Mouse (Mus musculus): ENCODE results near the gene Lin7a. TPM values are rescaled to one million over a fixed set of nuclear protein-coding genes. Genes with fewer than 3 reads are reported as not detected.
A peak's percentile ranks its signal among the peaks of the same experiment; 100 is the strongest.

The Lin7a gene
- polyA plus RNA-seq, 1 experiment = 1.5 TPM

DNA sequence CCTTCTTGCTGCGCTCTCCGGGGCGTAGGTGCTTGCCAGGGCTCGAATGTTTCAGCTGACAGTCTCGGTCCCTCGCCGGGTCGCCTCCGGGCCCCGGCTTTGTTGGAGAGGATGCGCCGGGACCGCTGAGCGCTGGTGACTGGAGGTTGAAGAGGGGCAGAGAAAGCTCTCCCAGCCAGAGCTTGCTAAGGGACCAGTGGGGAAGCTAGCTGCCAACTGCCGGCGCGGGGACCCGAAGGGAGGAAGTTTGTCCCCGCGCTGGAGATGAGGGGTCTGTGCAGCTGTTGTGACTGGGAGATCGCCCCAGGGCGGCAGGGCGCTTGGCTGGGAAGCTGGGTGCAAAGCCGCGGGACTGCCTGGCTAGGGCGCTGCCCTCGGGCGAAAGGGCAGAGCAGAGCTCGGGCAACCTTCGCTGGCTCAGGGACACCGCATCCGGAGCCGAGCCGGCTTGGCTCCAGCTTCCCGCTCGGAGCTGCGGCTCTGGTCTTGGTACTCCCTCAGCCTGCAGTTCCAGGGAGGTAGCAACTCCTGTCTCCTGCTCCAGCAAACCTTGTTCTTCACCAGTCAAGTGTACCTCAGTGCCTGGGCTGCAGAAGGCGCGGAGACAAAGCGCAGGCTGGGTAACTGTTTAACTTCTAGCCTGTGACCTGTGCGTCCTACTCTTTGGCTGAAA lies 781 bp downstream of the Lin7a start:
- no peaks in the 10 kb centered on the region for H3K4me1 ChIP-seq (ENCODE audit: control insufficient read depth, insufficient read depth, low read length)
- TF ChIP-seq POLR2A (IDR thresholded peaks at IDR 0.05; ENCODE audit: low read depth, low read length) (no peak), CTCF (IDR thresholded peaks at IDR 0.05; ENCODE audit: borderline replicate concordance, insufficient read depth, low read length) (no peak)
- H3K4me3 ChIP-seq (ENCODE audit: insufficient read depth, low read length) = peak overlapping the region; percentile 54
- H3K27ac ChIP-seq (ENCODE audit: insufficient read depth, low read length) = no peak overlapping the region

DNA sequence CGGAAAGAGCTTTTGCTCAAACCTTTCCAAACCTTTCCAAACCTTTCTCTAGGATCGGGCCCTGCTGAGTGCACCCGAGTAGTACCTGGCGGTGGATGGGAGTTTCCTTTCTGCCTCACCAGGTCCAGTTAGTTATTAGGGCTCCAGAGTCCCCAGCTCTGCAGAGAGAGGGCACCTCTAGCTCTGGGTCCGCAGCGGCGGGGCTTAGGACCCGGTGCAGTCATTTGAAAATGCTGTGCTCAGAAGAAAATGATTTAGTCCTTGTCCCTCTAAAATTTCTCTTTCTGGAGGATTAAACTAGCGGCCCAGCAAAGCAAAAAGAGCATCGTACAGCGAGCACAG lies 1.3 kb downstream of the Lin7a start:
- no peak for TF ChIP-seq CTCF (IDR thresholded peaks at IDR 0.05; ENCODE audit: borderline replicate concordance, insufficient read depth, low read length)
- peak overlapping the region; percentile 54 for H3K4me3 ChIP-seq (ENCODE audit: insufficient read depth, low read length)
- no peaks in the 10 kb centered on the region for H3K4me1 ChIP-seq (ENCODE audit: control insufficient read depth, insufficient read depth, low read length)
- no peak overlapping the region for H3K27ac ChIP-seq (ENCODE audit: insufficient read depth, low read length)

DNA sequence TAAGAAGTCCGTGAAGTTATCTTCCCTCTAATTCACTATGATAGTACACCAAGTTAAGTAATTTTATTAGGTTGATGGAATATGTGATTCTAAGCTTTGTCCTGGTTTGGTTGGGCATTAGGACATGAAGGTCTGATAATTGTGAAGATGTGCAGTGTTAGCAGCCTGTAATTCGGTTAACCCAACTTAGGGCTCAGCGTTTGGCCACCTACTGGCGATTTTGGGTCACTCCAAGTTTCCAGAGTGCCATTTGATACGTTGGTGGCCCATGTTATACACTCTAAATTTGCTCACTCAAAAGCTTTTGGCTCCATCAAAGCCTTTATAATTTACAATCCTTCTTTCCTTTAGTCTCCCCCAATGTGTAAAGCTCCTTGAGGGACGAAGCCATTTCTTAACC lies 2.4 kb downstream of the Lin7a start:
- H3K4me3 ChIP-seq (ENCODE audit: insufficient read depth, low read length) = no peak overlapping the region
- TF ChIP-seq POLR2A (IDR thresholded peaks at IDR 0.05; ENCODE audit: low read depth, low read length) = no peak
- TF ChIP-seq CTCF (IDR thresholded peaks at IDR 0.05; ENCODE audit: borderline replicate concordance, insufficient read depth, low read length) = no peak

DNA sequence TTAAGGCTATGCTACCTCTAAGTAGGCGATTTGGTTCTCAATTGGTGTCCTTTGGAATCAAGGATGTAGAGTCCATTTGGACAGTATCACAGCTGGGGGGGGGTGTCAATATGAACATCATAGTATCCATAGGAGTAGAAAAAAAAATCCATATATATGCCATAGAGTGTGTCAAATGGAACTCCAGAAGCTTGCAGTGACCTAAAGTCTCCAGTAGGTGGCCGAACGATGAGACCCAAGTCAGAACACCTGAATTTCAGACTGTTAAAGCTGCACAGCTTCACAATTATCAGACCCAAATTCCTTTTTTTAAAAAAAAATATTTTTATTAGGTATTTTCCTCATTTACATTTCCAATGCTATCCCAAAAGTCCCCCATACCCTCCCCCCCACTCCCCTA lies 3.3 kb downstream of the Lin7a start:
- H3K4me1 ChIP-seq (ENCODE audit: control insufficient read depth, insufficient read depth, low read length) = no peaks in the 10 kb centered on the region
- H3K4me3 ChIP-seq (ENCODE audit: insufficient read depth, low read length) = no peak overlapping the region
- H3K27ac ChIP-seq (ENCODE audit: insufficient read depth, low read length) = no peak overlapping the region
- TF ChIP-seq CTCF (IDR thresholded peaks at IDR 0.05; ENCODE audit: borderline replicate concordance, insufficient read depth, low read length) (no peak), POLR2A (IDR thresholded peaks at IDR 0.05; ENCODE audit: low read depth, low read length) (no peak)

More for the DNA sequence above, 2.4 kb downstream of the Lin7a start:
- no peak overlapping the region for H3K27ac ChIP-seq (ENCODE audit: insufficient read depth, low read length)
- H3K4me1 ChIP-seq (ENCODE audit: control insufficient read depth, insufficient read depth, low read length) = no peaks in the 10 kb centered on the region

DNA sequence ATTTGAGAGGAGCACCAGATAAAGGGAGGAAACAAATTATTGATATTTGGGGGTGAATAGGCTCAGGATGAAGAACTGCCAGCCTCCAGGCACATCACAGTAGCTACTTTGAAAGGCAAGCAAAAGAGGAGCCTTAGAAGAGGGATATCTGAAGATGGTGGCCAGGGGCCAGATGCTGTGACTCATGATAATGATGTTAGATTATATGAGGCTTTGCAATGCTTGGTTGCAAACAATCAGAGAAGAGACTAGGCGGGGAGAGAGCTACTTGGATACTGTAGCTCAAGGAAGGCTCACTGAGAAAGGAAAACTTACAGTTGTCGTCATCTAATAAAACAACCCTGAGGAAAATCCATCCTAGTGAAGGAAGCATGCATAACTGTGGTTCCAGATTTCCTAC lies 5.2 kb downstream of the Lin7a start:
- H3K27ac ChIP-seq (ENCODE audit: insufficient read depth, low read length) = no peak overlapping the region
- no peak for TF ChIP-seq POLR2A (IDR thresholded peaks at IDR 0.05; ENCODE audit: low read depth, low read length)
- TF ChIP-seq CTCF (IDR thresholded peaks at IDR 0.05; ENCODE audit: borderline replicate concordance, insufficient read depth, low read length) = no peak
- no peaks in the 10 kb centered on the region for H3K4me1 ChIP-seq (ENCODE audit: control insufficient read depth, insufficient read depth, low read length)
- H3K4me3 ChIP-seq (ENCODE audit: insufficient read depth, low read length) = no peak overlapping the region

DNA sequence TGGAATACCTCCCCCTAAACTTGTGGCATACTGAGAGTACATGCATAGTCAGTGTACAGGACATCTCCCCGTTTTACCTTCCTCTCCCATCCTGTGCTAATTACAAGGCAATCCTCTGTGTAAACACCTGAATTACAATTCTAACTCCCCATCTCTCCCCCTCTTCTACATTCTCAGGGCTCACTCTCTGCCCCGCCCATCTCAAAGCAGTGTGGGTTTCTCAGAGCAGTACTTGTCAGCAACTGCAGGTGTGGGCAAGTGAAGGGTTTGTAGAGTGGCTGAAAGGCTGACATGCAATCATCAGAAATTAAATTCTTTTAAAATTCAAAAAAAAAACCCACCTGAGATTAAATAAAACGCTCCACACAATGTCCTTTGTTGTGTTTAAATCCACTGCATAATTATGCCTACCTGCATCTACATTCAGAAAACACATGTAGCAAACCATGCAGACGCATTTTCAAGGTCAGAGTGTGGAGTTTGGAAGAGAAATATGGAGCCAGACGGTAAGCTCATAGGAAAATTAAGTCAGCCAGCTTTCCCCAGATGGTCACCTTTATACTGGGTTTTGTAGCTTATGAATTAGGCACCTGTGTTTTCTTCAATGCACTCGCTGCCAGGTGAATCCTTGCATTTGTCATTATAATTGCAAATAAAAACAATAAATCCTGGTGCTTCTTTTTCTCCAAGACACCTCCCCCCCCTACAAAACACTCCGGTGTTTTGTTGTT lies 22.6 kb downstream of the Lin7a start:
- H3K4me3 ChIP-seq (ENCODE audit: insufficient read depth, low read length) = no peak overlapping the region
- H3K4me1 ChIP-seq (ENCODE audit: control insufficient read depth, insufficient read depth, low read length) = no peaks in the 10 kb centered on the region
- H3K27ac ChIP-seq (ENCODE audit: insufficient read depth, low read length) = no peak overlapping the region
- TF ChIP-seq POLR2A (IDR thresholded peaks at IDR 0.05; ENCODE audit: low read depth, low read length) = no peak
- no peak for TF ChIP-seq CTCF (IDR thresholded peaks at IDR 0.05; ENCODE audit: borderline replicate concordance, insufficient read depth, low read length)

DNA sequence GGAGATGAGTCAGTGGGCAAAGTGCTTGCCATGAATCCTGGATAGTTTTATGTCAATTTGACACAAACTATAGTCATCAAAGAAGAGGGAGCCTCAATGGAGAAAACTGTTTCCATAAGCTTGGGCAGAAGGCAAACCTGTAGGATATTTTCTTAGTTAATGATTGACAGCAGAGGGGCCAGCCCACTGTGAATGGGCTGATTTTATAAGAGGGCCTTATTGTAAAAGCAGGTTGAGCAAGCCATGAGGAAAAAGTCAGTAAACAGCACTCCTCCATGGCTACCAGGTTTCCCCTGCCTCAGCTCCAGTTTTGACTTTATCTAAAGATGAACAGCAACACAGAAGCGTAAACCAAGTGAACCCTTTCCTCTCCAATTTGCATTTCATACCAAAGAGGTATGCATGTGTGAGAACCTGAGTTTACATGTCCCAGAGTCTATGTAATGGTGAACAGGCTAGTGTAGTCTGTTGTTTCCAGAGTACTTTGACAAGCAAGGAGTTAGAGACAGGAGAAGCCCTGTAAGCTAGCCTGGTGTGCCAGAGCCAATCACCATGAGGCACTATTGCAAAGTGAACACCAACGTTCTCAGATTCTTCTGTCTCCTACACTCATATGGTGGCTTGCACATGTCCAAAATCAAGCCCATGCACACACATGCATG lies 29.2 kb downstream of the Lin7a start:
- H3K4me1 ChIP-seq (ENCODE audit: control insufficient read depth, insufficient read depth, low read length) = no peaks in the 10 kb centered on the region
- no peak overlapping the region for H3K27ac ChIP-seq (ENCODE audit: insufficient read depth, low read length)
- no peak overlapping the region for H3K4me3 ChIP-seq (ENCODE audit: insufficient read depth, low read length)
- no peak for TF ChIP-seq CTCF (IDR thresholded peaks at IDR 0.05; ENCODE audit: borderline replicate concordance, insufficient read depth, low read length)
- no peak for TF ChIP-seq POLR2A (IDR thresholded peaks at IDR 0.05; ENCODE audit: low read depth, low read length)

DNA sequence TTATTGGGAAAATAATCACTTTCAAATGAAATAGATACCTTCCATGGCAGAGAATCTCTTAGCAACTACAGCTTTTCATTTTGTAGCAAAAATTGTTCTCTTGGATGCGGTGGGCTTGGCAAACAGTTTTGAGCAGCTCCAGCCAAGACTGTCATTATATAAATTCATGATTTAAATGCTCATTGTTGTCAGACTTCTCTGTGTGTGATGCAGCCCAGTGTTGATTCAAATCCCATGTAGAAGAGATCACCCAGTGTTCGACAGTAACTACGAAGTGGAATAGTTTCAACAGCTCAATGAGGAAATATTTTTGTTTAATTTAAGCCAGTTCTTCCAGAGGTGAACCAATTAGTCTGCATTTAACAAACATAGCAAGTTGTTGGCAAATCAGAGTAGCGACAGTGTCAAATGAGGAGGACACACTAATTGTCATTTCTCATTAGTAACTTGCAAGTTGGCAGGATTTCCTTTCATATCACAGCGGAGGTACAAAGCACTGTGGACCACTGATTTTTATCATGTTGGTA lies 39.5 kb downstream of the Lin7a start:
- Histone ChIP-seq H3K27ac (ENCODE audit: insufficient read depth, low read length) (no peak overlapping the region), H3K4me1 (ENCODE audit: control insufficient read depth, insufficient read depth, low read length) (no peaks in the 10 kb centered on the region), H3K4me3 (ENCODE audit: insufficient read depth, low read length) (no peak overlapping the region)
- TF ChIP-seq CTCF (IDR thresholded peaks at IDR 0.05; ENCODE audit: borderline replicate concordance, insufficient read depth, low read length) (no peak), POLR2A (IDR thresholded peaks at IDR 0.05; ENCODE audit: low read depth, low read length) (no peak)

DNA sequence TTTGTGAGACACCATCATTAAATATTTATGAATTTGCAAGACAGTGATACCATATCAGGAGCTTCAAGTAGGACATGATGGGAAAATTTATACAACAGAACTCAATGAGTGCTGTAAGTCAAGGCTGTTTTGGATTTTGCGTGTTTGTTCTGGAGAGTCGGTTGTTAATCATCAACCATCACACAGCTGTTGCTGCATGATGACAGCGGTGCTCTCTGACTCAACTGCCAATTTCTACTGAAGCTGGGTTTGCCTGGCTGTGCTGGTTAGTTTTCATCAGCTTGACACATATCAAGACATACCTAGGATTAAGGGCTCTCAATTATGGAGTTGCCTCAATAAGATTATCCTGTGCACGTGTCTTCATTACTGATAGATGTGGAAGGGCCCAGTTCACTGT lies 41.1 kb downstream of the Lin7a start:
- H3K4me1 ChIP-seq (ENCODE audit: control insufficient read depth, insufficient read depth, low read length) = no peaks in the 10 kb centered on the region
- H3K4me3 ChIP-seq (ENCODE audit: insufficient read depth, low read length) = no peak overlapping the region
- no peak for TF ChIP-seq CTCF (IDR thresholded peaks at IDR 0.05; ENCODE audit: borderline replicate concordance, insufficient read depth, low read length)
- TF ChIP-seq POLR2A (IDR thresholded peaks at IDR 0.05; ENCODE audit: low read depth, low read length) = no peak
- H3K27ac ChIP-seq (ENCODE audit: insufficient read depth, low read length) = no peak overlapping the region

DNA sequence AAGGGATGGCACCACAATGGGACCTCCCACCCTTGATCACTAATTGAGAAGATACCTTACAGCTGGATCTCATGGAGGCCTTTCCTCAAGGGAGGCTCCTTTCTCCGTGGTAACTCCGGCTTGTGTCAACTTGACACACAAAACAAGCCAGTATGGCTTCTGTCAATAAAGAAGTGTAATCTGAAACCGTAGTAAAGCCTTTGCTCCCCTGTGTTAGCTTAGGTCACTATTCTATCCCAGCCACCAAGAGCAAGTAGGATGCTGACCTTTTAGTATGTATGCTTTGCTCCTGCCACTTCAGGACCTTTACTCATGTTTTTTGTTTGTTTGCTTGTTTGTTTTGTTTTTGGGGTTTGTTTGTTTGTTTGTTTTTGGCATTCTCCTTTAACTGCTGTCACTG lies 41.9 kb downstream of the Lin7a start:
- H3K4me1 ChIP-seq (ENCODE audit: control insufficient read depth, insufficient read depth, low read length) = no peaks in the 10 kb centered on the region
- no peak overlapping the region for H3K27ac ChIP-seq (ENCODE audit: insufficient read depth, low read length)
- H3K4me3 ChIP-seq (ENCODE audit: insufficient read depth, low read length) = no peak overlapping the region
- TF ChIP-seq CTCF (IDR thresholded peaks at IDR 0.05; ENCODE audit: borderline replicate concordance, insufficient read depth, low read length) (no peak), POLR2A (IDR thresholded peaks at IDR 0.05; ENCODE audit: low read depth, low read length) (no peak)

Data from embryonic fibroblast, embryonic 13.5 days (primary cell).